Mouse (Mus musculus): ENCODE data around the gene Lrsam1.

The Lrsam1 gene

GRCm38 (mm10) chr2:32966689-32967631 is 5.5 kb upstream of the Lrsam1 start:
- DNase-seq (ENCODE audit: low spot score in 2 of 2) = peak; percentile 79 to 83

GRCm38 (mm10) chr2:32966184-32966688 is 4.8 kb upstream of the Lrsam1 start:
- DNase-seq (ENCODE audit: low spot score in 2 of 2) = no peak

GRCm38 (mm10) chr2:32965511-32966183 is 4.2 kb upstream of the Lrsam1 start:
- DNase-seq (ENCODE audit: low spot score in 2 of 2) = no peak

- no peak for DNase-seq (ENCODE audit: low spot score in 2 of 2)
Measured at GRCm38 (mm10) chr2:32964659-32965457, 3.4 kb upstream of the Lrsam1 start.

- no peak for DNase-seq (ENCODE audit: low spot score in 2 of 2)
Measured at GRCm38 (mm10) chr2:32963981-32964380, 2.6 kb upstream of the Lrsam1 start.

GRCm38 (mm10) chr2:32963544-32963943 is 2.1 kb upstream of the Lrsam1 start:
- DNase-seq (ENCODE audit: low spot score in 2 of 2) = no peak

- DNase-seq (ENCODE audit: low spot score in 2 of 2) = no peak
Measured at GRCm38 (mm10) chr2:32962875-32963220, 1.4 kb upstream of the Lrsam1 start.

- no peak for DNase-seq (ENCODE audit: low spot score in 2 of 2)
Measured at GRCm38 (mm10) chr2:32962062-32962874, 854 bp upstream of the Lrsam1 start.

- no peak for DNase-seq (ENCODE audit: low spot score in 2 of 2)
Measured at GRCm38 (mm10) chr2:32960273-32960672, 1.1 kb downstream of the Lrsam1 start.

- no peak for DNase-seq (ENCODE audit: low spot score in 2 of 2)
Measured at GRCm38 (mm10) chr2:32957344-32957743, 4.1 kb downstream of the Lrsam1 start.

- no peak for DNase-seq (ENCODE audit: low spot score in 2 of 2)
Measured at GRCm38 (mm10) chr2:32954581-32954980, 6.8 kb downstream of the Lrsam1 start.

- no peak for DNase-seq (ENCODE audit: low spot score in 2 of 2)
Measured at GRCm38 (mm10) chr2:32947454-32947853, 14.0 kb downstream of the Lrsam1 start.

- no peak for DNase-seq (ENCODE audit: low spot score in 2 of 2)
Measured at GRCm38 (mm10) chr2:32940483-32940882, 20.9 kb downstream of the Lrsam1 start.

GRCm38 (mm10) chr2:32939418-32939817 is 22.0 kb downstream of the Lrsam1 start:
- no peak for DNase-seq (ENCODE audit: low spot score in 2 of 2)

GRCm38 (mm10) chr2:32938741-32939140 is 22.7 kb downstream of the Lrsam1 start:
- no peak for DNase-seq (ENCODE audit: low spot score in 2 of 2)

GRCm38 (mm10) chr2:32931730-32932129 is 29.7 kb downstream of the Lrsam1 start:
- DNase-seq (ENCODE audit: low spot score in 2 of 2) = no peak

- no peak for DNase-seq (ENCODE audit: low spot score in 2 of 2)
Measured at GRCm38 (mm10) chr2:32928947-32929829, 32.2 kb downstream of the Lrsam1 start.

- peak; percentile 64 for DNase-seq (ENCODE audit: low spot score in 2 of 2)
Measured at GRCm38 (mm10) chr2:32928235-32928946, 33.0 kb downstream of the Lrsam1 start.

GRCm38 (mm10) chr2:32927624-32928234 is 33.7 kb downstream of the Lrsam1 start:
- no peak for DNase-seq (ENCODE audit: low spot score in 2 of 2)

All from frontal cortex, postnatal 14 days (tissue).